Mouse (Mus musculus) WW6 (cell line): ENCODE measurements around the gene Pigk.

Experiments
- DNase-seq: peaks from one replicate; pipeline ENCODE4 v3.0.0-alpha.2; 2013; ENCODE audit warnings: low read depth, low spot score

Gene Pigk

DNA sequence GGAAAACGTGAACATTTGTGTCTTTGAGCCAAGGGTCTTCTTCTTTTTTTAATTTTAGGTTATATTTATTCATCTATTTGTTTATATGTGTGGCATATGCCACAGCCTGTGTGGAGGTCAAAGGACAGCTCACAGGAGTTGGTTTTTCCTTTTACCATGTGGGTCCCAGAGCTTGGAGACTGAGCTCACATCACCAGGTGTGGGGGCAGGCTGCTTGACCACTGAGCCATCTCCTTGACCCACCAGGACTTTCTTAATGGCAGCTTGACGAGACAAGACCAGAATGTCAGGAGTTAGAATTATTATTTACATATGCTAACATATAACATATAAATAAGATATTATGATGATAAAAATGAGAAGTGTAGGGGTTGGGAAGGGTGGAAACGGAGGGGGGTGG is 182.2 kb downstream of the Pigk start:
- DNase-seq: no peak

DNA sequence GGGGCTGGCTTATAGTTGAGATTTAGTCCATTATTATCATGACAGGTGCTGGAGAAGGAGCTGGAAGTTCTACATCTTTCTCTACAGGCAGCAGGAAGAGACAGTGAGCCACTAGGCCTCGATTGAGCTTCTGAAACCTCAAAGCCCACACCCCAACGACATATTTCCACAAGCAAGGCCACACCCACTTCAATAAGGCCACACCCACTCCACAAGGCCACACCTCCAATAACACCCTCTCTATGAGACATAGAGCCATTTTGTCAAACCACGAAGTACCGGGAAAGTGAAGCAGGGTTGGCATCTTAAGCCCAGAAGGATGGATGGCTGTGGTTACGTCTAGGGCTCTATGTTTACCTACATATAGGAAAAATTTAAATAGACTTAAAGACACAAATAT is 183.3 kb downstream of the Pigk start:
- DNase-seq: no peak

DNA sequence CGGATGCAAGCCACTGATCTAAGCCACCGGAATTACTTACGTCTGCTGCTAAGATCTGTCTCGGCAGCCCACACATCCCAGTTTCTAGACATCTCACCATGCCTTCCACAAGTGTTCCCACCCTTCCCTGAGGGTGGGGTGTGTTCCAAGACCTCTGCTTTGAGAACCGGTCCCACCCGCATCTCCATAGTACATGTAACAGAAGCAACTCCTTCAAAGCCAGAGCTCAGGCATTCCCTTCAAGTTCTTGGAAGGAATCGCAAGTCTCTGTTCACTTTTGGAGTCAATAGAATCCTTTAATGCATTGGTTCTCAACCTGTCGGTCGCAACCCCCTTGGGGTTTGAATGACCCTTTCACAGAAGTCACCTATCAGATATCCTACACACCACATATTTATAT is 185.0 kb downstream of the Pigk start:
- peak; percentile 9 for DNase-seq

DNA sequence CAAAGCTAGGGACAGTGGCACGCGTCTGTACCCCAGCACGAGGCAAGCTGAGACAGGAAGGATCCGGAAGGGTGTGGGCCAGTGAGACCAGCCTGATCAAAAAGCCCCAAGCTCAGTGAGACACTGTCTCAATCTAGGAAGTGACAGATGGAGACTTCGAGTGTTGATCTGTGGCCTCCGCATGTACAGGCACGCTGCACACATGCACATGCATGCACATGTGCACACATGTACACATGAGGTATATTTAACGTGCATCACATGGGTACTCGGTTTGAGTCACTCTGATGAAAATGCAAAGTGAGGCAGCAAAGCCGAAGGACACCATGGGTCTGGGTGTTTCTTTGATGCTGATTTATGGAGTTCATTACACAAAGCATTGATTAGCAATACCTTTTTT is 191.1 kb downstream of the Pigk start:
- DNase-seq: no peak

DNA sequence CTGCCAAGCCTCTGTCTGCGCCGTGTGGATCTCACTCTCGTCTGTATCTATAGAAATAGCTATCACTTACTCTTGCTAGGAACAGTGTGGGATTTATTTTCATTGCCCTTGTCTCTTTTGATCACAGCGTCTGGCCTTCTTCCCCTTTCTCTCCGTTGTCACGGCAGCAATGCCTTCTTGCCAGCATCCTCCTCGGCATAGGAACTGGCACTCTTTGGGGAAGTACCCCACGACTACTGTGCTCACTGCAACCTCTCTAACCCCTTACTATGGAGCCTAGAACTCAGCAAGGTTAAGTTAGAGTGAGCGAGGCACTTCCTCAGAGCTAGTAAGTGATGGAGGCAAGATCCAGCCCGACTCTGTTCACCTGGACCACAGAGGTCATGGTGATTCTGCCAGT is 191.9 kb downstream of the Pigk start:
- no peak for DNase-seq

DNA sequence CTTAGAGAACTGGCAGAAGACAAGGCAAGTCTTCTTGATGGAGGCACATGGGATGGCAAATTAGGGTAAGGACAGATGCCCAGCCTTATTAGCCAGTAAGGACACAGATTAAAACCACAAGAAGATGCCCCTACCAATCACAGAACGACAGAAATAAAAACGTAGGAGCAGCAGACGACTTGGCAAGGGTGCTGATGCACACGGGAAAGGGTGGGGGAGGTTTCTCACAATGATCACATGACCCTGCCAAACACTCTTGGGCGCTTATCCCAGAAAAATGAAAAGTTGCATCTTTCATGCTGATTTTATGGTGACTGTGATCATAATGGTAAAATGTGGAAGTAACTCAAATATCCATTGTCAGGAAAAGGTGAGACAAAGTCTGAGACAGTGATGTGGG is 193.2 kb downstream of the Pigk start:
- no peak for DNase-seq

DNA sequence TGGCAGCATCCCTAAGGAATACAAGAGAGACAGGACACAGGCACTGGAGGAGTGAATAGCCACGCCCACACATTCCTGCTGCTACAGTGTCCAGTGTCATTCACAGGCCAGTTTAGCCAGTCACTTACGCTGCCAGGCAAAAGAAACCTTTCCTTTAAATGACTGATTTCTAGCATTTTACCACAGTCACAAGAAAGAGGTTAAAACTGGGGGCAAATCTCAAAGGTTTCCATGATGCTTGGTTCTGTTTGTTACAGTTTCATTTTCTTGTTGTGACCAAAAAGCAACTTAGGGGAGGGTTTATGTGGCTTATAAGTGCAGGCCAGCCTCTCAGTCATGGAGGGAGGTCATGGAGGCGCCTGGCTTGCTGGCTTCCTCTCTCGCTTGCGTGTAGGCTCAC is 193.8 kb downstream of the Pigk start:
- no peak for DNase-seq

DNA sequence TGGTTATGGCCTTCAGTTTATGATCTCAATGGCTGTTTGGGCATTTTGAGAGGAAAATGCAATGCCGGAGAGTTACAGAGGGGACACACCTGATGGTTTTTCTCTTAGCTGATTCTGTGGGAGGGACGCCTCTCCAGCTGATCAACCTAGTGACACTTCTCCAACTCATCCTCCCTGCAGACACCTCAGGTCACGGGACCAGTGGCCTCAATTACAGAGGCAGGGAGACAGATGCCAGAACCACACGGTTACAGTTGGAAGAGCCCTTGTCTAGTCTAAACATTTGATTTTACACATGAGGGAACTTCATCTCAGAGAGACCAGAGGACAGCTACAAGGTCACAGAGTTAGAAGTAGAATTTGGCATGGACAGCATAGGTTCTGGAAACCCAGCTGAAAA is 197.7 kb downstream of the Pigk start:
- DNase-seq: no peak

DNA sequence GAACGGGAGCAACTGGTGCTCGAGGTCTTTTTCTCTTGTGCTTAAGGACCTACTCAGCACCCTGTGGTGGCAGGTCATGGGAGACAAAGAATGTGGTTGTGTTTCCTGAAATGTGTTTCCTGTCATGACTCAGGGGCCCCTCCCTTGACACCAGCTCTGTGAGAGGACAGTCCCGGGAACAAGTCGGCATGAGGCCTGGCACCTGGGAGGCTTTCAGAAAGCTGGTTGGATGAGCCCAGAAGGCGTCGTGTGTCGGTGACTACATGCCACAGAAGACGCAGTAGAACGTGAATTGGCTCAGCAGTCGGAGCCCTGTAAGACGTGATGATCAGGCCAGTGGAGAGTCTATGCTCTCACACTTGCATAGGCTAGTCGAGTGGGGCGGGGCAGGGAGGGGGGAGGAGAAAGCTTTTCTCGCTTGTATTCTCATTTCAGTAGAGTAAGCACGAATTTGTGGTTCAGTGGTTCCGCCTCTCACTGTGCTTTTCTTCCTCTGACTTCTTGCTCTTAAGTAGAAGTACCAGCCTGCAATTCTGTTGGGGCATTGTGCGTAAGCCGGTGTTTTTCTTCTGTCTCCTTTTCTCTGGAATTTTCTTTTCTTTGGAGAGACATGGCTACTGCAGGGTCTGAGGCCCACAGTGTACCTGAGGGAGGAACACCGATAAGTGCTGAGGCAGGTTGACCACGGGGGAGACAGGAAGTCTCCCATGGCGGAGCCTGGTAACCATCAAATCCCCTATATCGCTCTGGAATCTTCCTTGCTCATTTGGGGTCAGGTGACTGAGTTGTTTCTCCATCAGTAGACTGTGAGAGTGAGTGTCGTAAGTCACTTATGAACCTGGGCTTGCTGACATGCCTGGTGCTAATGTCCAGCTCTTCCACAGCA is 198.6 kb downstream of the Pigk start:
- no peak for DNase-seq

DNA sequence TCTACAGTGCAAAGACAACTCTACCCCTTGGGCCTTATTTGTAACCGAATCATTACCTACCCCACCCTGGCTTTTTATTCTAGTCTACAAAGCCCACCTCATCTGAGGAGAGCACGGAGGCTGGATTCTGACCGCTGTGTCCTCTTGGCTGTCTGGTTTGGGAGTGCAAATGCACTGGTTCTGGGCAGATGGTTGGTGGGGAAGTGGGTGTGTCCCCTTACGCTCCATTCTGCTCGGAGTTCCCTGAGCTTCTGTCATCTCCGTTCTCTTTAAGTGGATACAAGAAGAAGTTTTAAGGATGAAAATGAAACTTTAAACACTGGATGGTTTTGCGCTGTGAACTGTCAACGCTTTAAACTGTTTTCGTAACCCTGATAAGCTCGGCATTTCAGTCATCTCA is 199.2 kb downstream of the Pigk start:
- DNase-seq: no peak

DNA sequence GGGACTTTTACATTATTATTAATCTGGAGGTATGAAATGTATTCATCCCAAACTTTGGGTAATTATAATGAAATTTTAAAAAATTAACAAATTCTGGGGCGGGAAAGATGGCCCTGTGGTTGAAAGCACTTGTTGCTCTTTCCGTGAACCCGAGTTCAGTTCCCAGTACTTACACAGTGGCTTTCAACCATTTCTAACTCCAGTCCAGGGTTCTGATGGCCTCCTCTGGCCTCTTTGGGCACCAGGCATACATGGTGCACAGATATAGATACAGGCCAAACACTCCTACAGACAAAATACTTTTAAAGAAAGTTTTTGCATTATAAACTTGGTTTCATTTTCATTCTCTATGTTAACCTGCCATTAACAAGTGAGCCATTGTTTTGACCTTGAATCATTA is 199.7 kb downstream of the Pigk start:
- no peak for DNase-seq

DNA sequence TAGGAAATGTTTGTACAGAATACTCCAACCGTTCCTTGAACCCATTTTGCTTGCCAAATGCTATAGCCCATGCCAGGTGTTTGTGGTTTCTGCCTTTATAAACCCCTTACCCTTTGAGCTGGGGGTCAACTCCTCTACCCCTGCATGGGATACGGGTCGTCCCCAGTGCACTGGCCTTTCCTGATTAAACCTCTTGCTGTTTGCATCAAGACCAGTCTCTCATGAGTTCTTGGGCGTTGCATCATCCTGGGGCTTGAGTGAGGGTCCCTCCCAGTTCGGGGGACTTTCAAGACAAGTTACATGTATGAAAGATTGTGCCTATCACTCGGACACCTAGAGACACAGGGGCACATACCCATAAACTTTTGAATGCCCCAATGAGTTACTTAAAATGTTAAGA is 200.5 kb downstream of the Pigk start:
- no peak for DNase-seq

DNA sequence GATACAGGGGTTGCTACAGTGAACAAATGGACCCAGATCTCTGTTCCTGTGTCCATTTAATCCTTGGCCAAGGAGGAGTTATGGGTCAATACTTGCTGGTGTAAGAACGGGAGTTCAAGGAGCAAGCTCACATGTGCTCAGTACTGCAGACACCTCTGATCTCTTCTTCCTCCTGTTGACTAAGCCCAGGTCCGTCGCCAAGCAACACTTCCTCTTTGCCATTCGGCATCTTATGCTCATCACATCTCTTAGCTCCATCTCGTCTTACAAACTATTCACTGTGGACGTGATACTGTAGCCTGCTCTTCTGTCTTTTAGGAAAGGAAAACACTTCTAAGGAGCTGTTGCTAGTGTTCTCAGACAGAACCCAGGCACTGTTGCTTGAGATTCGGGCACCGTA is 203.7 kb downstream of the Pigk start:
- no peak for DNase-seq

DNA sequence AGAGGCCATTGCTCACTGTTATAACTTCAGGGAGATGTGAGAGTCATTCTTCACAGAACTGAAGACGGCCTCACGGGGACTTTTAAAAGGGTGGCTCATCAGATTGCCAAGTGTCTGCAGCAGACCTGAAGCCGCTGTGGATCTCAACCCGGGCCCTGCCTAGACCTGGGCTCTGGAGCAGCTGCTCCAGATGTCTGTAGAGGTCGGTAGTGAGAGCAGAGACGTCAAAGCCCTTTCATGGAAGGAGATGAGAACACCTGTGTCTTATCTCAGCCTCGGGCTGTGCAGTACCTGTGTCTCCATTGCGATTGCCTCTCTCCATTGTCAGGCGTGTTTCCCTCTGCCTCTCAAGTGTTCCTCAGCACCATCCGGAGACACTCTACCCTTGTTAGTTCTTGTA is 205.2 kb downstream of the Pigk start:
- no peak for DNase-seq

DNA sequence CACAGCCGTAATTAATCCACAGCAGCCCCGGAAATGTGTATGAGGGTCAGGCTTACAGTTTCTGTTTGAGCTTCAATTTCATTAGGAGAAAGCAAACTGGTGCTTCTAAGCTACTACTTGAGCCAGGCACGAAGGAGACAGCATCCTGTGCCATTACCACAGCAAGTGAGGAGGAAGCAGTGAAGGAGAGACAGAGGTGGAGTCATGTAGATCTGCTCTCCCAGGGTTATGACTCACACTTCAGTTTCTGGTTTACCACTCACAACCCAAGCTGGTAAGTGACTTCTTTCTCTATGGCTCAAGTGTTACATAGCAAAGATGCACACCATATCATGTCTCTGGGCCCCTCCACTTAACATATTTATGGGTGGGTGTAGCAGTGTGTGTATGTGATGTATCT is 206.5 kb downstream of the Pigk start:
- no peak for DNase-seq

DNA sequence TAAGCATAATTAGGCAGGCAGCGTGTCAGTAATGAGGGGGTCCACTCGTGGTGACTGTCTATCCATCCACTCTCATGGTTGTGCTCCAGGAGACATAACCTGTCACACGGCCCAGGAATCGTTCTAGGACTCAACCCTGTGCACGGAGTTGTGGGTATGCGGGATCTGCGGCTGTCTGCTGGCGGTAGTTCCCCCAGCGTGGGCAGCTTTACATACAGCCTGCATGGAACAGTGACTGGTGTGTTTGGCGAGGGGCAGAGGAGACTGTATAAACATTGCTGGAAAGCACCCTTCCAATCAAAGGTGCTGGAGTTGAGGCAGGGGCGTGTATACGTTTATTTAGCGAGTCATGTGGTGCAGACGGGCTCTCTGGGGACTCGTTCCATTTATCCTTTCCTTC is 209.6 kb downstream of the Pigk start:
- no peak for DNase-seq

DNA sequence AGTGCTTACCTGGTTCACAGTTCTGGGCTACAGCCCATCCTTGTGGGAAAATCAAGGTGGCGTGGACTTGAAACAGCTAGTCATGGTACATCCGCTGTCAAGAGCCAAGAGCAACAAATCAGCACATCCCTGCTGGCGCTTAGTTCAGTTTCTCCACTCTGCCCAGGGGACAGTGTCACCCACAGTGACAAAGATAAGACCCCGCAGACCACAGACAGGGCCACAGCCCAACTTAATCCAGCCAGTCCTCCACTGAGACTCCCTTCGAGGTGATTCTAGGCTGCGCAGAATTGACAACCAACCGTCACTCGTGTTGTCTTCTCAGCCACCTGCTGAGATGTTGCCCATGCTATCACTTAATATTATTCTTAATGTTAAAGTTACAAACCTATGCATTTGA is 211.5 kb downstream of the Pigk start:
- DNase-seq: no peak

DNA sequence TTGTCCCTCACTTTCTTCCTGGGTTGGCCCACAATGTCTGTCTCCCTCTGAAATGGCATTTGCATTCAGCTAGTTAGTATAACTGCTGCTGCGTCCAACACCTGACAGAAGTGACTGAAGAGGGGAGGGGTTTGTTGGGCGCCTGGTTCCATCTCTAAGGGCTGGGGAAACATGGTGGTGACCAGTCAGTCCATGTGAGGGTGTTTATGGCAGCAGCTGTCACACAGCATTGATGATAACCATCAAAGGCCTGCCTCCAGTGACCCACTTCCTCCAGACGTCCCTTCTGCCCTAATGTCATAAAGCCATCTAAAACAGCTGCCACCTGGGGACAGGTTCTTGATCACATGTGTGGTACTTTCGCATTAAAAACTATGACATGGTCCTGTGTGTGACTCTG is 212.3 kb downstream of the Pigk start:
- no peak for DNase-seq

DNA sequence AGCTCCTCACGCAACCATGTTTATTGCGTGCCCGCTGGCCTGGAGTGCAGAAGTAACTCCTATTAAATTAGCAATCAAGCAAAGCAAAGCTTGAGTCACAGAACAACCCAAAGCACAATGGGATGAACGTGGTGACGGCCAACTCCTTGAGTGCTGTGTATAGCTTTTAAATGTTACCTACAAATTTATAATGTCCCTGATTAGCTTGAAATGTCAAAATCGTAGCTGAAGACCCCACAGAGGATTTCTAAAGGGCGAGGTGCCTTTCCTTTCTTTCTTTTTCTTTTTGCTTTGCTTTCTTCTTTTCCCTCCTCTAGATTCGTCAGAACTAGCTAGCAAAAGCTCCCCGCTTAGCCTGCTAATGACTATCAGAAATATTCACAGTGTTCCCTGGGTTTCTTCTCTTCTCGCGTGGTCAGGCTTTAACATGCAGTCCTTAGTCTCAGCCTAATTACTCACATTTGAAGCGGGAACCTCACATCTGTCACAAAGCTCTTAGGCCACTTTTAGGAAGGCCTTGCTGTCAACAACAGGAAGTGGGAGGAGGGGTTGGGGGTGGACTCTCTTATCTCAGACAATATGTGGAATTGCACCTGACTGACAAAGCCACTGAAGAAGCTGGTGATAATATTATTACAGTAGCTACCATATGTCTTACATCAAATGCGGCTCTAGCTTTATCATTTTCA is 214.5 kb downstream of the Pigk start:
- DNase-seq: no peak

DNA sequence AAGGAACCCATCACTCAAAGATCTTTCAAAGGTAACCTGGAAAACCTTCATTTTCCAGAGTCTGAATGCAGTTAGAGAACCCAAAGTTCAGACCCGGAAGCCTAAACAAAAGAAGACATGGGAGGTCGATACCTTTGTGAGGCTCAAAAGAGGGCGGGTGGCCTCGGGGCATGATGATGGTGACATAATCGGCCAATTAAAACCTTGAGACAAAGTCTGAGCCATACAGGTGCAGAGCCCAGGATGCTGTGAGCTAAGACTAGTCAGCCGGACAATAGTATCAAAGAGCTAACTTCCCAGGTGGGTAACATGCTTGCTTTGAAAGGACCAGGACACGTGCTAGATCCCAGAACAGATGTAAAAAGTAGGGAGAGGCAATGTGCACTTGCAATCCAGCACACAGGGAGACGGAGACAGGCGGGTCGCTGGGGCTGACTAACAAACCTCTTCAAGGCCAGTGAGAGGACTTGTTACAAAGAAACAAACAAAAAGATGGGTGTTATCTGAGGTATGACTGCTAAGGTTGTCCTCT is 215.4 kb downstream of the Pigk start:
- peak; percentile 14 for DNase-seq

DNA sequence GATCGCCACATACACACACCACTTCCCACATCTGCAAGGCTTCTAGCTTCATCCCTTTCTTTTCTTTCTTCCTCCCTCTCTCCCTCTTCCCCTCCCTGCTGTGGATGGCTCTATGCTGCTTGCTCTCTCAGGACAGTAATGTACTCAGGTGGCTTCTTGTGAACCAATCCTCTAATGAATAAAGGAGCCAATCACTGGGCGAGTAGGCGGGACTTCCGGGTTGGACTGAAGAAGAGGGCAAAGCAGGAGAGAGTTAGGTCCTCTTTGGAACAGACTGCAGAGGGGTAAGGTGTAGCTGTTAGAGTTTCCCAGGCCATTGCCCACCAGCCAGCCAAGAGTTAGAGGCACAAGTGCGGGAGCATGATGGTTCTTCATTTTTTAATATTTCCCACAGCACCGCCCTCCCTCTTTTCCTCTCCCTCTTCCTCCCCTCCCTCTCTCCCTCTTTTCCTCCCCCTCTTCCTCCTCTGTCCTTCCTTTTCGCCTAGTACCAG is 215.9 kb downstream of the Pigk start:
- peak; percentile 3 for DNase-seq

DNA sequence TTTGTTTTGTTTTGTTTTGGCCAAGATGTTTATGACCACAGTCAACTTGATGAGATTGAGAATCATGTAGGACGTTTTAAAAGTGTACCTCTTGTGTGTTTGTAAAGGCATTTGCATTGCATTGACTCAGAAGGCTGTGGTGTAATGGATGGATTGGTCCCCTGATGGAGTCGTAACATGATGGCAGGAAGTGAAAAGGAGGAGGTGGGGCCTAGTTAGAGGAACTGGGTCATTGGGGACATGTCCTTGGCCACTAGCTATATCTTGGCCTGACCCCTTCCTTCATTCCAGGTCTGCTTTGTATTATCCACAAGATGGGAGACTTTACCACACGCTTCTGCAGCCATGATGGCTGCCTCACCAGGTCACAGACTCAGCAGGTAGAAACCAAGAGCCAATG is 217.5 kb downstream of the Pigk start:
- DNase-seq: no peak

DNA sequence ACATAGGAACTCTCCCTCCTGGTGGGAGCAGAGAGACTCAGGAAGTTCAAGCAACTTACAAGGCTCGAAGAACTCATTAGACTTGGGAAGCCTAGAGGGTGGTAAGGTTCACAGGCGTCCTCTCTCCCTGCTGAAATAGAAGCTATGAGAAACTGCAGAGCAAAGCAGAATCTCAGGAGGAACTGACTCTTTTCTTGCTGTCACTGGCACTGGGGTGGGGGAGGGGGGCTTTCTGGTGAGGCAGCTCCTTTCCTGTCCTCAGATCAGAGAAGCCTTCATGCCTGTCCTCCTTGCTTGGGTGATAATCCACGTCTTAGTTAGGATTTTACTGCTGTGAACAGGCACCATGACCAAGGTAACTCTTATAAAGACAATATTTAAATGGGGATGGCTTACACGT is 218.2 kb downstream of the Pigk start:
- DNase-seq: no peak
